Mouse (Mus musculus) cerebellum, postnatal 36 days (tissue): Measurements from ENCODE around the gene Jup.
"Not testable (repeated sequence)": the region's sequence is repeated elsewhere in the genome, so short reads cannot be mapped to it uniquely, and the experiment has no call there.

Experiments used
- DNase-seq, 2 experiments: peaks; one replicate each; pipeline ENCODE4 v3.0.0; 2021 to 2022; ENCODE audit warnings: mixed read lengths in 2 of 2

Gene Jup

GRCm38 (mm10) chr11:100389931-100390445, 7.6 kb downstream of the Jup start:
- DNase-seq, result peak; percentile 81 to 84

- DNase-seq, result peak; percentile 52 to 57
These were observed 9.0 kb downstream of the Jup start for GRCm38 (mm10) chr11:100388588-100388987.

GRCm38 (mm10) chr11:100387589-100388375, 9.8 kb downstream of the Jup start:
- no peak for DNase-seq

- DNase-seq, result no peak
These were observed 10.5 kb downstream of the Jup start for GRCm38 (mm10) chr11:100387111-100387510.

- no peak for DNase-seq
These were observed 11.0 kb downstream of the Jup start for GRCm38 (mm10) chr11:100386586-100386985.

GRCm38 (mm10) chr11:100385016-100385415, 12.5 kb downstream of the Jup start:
- no peak for DNase-seq

GRCm38 (mm10) chr11:100382682-100383081, 14.9 kb downstream of the Jup start:
- no peak for DNase-seq

GRCm38 (mm10) chr11:100379311-100379710, 18.3 kb downstream of the Jup start:
- no peak for DNase-seq

- DNase-seq, result no peak
These were observed 19.1 kb downstream of the Jup start for GRCm38 (mm10) chr11:100378446-100378845.

GRCm38 (mm10) chr11:100377989-100378388, 19.6 kb downstream of the Jup start:
- DNase-seq, result no peak

- no peak for DNase-seq
These were observed 20.7 kb downstream of the Jup start for GRCm38 (mm10) chr11:100376746-100377389.

- DNase-seq, result no peak
These were observed 21.6 kb downstream of the Jup start for GRCm38 (mm10) chr11:100376005-100376404.

- no peak for DNase-seq
These were observed 22.4 kb downstream of the Jup start for GRCm38 (mm10) chr11:100375127-100375526.

- no peak for DNase-seq
These were observed 25.5 kb downstream of the Jup start for GRCm38 (mm10) chr11:100371981-100372558.

- DNase-seq, result peak; percentile 52 to 55
These were observed 27.7 kb downstream of the Jup start for GRCm38 (mm10) chr11:100369822-100370221.

- no peak for DNase-seq
These were observed 28.4 kb downstream of the Jup start for GRCm38 (mm10) chr11:100369145-100369544.

GRCm38 (mm10) chr11:100362979-100363562, 34.5 kb downstream of the Jup start:
- peak; percentile 82 for DNase-seq

GRCm38 (mm10) chr11:100362209-100362978, 35.2 kb downstream of the Jup start:
- DNase-seq, result peak; percentile 82 to 92

- DNase-seq, result not testable (repeated sequence)
These were observed 36.5 kb downstream of the Jup start for GRCm38 (mm10) chr11:100361059-100361458.

- no peak for DNase-seq
These were observed 37.4 kb downstream of the Jup start for GRCm38 (mm10) chr11:100360175-100360574.

- DNase-seq, result no peak
These were observed 40.2 kb downstream of the Jup start for GRCm38 (mm10) chr11:100357408-100357807.

- DNase-seq, result no peak
These were observed 40.7 kb downstream of the Jup start for GRCm38 (mm10) chr11:100356819-100357211.
